Mouse (Mus musculus): Measurements from ENCODE around the gene Cttn.

Cttn gene

DNA sequence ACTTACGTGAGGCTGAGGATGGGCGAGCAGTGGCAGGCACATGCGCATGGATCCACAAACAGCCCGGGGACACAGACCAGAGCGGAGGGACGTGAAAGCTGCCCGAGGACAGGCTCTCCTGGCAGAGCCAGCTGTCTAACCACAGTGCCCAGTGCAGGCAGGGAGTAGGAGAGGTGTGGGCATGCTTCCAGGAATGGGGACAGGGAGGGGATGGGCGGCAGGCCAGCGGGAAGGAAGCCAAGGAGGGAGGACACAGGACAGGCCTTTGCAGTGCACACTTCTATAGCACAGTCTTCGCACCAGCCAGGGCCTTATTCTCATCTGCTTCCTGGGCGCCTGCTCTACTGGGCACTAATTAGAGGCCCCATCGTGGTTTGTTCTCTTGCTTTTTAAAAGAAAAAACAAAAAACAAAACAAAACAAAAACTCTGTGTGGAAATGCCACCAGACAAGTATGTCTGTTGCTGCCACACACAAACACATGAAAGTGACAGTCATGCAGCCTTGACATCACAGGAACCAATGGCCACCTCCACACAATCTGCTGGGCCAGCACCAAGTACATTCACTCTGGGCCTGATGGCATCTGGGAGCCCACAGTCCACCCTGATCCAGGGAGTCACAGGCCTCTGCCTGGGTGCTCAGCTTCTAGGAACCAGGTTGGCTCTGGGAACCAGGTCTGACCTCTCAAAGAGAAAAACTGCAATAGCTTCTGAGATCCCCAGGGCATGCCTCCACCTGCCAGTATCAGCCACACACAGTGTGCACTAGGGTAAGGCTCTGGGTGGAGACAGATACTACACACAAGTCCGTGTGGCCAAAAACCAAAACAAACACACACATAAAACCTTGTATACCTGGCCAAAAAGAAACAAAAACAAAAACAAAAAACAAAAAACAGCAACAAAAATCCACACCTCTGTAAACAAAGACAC lies 20.9 kb downstream of the Cttn start:
- in situ Hi-C loops (cut with MboI): no loop called here

DNA sequence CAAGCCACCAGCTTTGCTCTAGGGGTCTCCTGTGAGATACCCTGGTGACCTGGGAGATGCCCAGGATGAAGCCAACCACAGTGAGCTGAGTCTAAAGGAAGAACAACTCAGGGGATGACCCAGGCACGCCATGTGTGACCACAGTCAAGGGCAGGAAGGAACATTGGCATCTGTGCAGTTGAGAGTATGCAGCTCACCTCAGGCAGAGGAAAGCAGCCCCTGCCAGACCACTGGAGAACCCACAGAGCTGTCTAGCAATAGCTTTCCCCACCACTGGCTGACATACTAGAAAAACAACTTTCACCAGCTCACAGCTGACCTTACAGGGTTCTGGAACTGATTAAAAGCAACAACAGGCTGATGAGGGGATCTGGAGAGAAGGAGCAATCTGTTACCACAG lies 22.6 kb downstream of the Cttn start:
- in situ Hi-C loops (cut with MboI): no loop called here

DNA sequence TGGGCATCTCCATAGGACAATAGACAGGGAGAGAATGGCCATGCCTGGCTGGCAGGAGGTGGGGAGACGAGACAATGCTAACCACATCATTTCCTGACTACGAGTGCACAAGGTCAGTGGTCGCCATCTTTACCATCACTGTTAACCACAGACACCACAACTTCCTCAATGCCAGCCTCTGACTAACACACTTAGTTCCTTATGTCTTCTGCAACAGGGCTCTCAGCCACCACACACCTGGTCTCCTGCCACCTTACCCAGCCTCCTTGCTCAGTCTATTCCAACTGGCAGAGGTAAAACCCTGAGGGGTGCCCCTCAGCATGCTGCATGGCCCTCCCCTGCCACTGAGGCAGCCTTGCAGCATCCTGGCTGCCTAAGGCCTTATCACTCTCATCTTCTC lies 23.7 kb downstream of the Cttn start:
- in situ Hi-C loops (cut with MboI): no loop called here

DNA sequence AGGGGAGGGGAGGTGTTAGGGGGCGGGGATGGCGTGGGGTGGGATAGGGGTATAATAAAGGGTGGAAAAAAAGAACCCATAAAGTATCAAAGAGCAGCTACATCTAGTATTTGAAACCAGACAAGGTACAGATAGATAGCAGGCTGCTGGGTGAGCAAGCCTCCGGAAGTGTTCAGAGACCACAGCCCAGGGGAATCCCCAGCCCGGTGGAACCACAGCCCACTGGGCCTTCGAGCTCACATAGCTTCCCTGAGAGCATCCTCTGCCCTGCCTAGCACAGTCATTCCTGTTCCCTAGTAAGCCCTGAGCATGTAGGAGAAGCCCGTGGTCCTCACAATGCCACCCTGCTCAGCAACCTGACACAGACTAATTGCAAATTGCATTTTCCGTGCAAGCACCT lies 26.0 kb downstream of the Cttn start:
- in situ Hi-C loops (cut with MboI): no loop called here

DNA sequence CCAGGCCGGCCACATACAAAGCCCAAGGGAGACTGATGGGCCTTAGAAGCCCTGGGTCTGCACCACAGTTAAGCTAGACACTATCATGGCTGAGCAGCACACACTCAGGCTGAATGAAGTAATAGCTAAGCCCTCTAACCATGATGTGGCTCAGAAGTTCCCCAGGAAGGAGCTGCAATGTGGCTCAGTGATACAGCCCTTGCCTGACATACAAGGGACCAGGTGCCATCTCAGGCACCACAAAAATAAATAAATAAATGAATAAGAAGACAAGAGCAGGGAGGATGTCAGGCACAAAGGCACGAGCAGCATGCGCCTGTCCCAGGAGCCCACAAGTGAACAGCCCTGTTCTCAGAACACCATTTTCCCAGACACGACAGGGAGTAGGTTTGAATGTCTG lies 28.8 kb downstream of the Cttn start:
- in situ Hi-C loops (cut with MboI): no loop called here

DNA sequence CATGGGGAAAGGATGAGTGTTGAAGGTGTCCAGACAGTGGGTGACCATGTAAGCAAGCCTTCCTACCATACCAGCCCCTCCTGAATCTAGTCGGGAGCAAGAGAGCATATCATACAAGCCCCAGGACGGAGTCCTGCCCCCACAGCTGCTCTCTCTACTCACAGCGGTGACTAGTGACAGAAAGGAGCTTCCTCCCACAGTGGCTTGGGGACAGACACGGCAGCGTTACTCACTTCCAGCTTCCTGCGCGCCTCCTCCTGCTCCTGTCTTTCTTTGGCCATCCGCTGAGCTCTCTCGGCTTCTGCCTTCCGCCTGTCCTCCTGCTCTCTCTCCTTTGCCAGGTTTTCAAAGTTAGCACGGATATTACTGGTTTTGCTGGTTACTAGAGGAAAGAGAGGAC lies 29.3 kb downstream of the Cttn start:
- in situ Hi-C loops (cut with MboI): no loop called here

DNA sequence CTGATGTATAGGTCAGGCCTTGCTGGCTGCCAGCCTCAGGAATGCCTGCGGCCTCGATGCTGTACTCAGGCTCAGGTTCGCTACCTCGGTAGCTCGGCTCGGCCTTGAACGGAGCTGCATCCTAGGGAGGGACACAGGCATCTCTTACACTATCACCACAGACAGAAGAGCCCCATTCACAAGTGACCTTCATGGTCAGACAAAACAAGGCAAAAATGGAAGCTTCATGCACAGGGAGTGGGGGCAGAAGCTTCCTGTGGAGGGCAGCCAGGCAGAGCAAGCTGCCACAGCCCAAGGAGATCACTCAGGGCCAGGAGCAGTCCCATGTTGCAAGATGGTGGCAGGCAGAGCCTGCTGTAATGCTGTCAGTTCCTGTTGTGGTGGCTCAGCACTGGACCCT lies 32.0 kb downstream of the Cttn start:
- in situ Hi-C loops (cut with MboI): no loop called here

DNA sequence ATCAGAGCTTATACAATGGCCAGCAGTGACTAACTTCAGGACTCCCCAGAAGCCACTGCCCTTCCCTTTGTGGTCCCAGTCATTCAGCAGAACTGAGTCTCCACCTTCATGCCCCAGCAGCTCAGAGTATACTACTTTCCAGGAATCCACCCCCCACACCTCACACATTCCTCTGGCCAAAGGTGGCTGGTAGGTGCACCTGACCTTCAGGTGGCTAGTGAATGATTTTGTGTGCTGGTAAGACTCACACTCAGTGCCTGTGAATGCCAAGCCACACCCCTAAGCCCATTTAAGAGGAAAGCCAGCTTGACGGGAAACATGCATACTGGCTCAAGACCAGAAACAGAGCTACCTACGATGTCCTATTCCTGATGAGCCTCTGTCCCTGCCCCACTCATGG lies 37.9 kb downstream of the Cttn start:
- in situ Hi-C loops (cut with MboI): no loop called here

DNA sequence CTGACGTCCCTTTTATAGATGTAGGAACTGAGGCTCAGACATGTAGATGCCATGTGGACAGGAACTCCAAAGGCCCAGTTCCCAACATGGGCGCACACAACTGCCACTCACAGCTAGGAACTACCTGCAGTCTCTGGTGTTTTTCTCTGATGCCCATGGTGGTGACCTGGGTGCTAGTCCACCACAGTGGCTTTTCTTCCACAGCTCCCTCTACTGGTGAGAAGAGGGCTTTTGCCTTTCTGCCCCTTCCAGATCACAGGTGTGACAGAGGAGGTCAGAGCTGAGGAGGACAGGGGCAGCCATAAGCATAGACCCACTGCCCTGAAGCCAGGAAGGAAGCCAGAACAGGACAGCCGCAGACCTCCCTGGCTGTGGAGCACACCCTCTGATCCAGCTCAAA lies 43.3 kb downstream of the Cttn start:
- in situ Hi-C loops (cut with MboI): no loop called here

DNA sequence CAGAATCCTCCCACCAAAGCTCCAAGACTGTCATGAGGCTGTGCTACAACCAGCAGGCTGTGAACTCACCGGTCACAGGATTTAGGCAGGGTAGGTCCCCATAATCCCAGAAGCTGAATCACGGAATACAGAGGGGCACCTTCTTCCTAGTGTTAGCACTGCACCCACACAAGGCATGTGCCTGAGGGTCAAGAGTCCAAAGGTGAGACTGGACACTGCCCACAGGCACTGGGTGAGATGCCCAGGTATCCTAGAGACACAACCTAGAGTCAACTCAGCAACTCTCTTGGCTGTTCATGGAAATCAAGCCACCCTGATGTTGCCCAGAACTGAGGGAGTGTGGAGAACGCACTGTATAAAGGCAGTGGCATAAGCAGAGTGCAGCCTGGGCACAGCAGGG lies 44.2 kb downstream of the Cttn start:
- in situ Hi-C loops (cut with MboI): no loop called here

DNA sequence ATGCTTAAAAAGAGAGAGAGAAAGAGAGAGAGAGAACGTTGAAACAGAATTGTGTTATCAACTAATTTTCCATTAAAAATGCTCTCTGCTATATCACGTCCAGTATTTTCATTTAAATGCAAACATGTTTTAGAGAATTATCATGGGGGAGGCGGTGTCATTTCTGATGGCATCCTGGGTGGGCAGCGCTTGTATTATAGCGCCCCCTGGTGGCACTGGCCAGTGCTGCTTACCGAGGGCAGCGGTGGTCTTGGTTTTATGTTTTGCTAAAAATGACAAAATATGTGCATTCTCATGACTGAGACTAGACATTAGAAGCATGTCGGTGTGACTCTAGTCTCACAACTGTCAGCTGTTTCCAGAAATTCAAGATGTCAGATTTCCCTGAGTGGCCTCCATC lies 44.9 kb downstream of the Cttn start:
- in situ Hi-C loops (cut with MboI): no loop called here

DNA sequence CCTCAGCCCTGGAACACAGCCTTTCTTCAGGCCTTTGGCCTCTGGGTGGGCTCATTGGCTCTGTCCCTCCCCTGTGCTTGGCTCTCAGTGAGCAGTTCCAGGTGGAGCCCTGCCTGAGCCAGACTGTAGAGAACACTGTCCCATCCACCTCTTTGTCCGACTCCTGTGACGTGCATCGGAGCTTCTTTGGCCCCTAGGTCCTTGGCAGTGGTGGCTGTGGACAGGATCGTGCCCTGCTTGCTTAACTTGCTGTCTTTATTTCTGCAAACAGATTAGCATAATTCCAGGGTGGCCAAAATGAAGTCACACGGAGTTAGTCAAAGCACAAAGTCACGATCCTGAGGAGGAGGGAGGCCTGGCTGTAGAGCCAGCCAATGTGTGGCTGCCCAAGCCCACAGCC lies 49.3 kb downstream of the Cttn start:
- in situ Hi-C loops (cut with MboI): no loop called here

DNA sequence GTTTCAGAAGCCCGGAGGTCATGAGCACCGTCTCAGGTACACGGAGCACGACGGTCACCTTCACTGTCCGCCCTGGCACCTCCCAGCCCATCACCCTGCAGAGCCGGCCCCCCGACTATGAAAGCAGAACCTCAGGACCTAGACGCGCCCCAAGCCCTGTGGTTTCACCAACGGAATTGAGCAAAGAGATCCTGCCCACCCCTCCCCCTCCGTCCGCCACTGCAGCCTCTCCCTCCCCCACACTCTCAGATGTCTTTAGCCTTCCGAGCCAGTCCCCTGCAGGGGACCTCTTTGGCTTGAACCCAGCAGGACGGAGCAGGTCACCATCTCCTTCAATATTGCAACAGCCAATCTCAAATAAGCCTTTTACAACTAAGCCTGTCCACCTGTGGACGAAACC lies 50.3 kb downstream of the Cttn start:
- in situ Hi-C loops (cut with MboI): no loop called here

DNA sequence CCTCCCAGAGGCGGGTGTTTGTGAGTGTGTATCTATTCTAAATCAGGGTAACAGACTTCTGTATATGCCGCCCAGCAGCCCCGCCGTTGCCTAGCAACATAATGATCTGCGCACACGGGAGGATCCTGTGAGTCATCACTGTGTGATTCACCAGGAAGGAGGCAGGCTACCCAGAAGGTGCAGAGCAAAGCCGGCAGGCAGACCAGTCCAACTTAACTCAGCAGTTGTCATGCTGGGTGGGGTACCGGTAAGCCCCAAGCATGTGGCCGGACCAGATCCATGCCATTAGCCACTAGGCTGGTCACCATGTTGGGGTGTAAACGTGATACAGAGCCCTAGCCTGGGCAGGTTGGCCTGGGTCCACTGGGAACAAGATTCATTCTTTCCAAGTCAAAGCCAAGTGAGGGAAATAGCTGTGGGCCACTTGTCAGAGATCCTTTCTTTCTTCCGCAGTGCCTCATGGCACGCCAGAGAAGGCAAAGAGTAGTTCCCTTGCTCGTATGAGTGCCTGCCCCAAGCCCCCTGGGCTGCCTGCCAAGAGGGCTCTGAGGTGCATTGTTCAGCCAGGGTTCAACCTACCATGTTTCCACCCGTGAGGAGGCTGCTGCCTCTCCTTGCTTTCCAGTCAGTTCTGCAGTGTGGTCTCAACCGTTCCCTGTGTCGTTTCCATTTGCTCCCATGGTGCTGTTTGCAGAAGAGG lies 53.0 kb downstream of the Cttn start:
- in situ Hi-C loops (cut with MboI): no loop called here

DNA sequence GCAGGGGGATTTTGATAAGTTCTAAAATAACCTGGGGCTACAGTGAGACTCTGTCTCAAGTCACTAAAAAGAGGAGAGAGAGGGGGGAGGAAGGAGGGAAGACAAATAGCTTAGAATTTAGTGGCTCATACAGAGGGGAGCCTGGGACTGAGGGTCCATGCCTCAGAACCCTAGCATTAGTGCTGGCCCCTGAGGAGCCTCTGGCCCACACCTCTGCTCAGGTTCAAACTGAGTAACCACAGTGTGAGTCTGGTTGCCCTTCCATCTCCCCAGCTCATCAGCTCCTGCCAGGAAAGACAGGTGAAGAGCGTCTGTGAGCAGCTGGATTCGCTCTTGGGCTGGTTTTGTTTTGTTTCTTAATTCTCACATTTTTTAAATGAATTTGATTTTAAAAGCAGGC lies 53.6 kb downstream of the Cttn start:
- in situ Hi-C loops (cut with MboI): no loop called here

DNA sequence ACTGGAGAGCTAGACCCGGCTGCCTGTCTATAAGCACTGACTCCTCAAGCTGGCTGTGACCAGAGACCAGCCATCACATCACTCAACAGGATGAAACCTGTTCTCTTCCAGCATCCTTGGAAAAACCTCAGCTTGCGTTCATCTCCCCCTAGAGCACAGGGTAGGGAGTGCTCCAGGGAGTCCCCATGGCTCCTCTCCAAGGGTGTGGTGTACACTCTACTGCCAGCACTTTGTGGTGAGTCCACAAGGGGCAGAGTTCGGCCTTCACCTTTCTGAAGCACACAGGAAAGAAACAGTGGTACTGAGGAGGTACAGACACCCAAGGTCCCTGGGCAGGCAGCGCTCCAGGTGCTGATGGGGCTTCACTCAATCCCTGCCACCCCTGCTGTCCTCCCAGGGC lies 55.0 kb downstream of the Cttn start:
- in situ Hi-C loops (cut with MboI): no loop called here

DNA sequence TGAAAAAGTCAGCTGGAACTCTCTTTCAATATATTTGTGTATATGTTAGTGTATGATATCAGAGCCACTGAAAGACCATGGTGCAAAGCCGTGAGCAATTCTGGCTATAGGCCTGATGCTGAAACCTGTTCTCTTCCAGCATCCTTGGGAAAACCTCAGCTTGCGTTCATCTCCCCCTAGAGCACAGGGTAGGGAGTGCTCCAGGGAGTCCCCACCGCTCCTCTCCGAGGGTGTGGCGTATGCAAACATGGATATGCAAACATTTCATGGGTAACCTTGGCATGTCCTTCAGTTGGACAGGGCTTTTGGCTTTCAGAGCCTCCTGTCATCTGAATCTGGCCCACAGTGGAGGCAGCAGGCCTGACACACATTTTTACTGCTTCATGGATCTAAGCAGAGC lies 56.2 kb downstream of the Cttn start:
- in situ Hi-C loops (cut with MboI): no loop called here

DNA sequence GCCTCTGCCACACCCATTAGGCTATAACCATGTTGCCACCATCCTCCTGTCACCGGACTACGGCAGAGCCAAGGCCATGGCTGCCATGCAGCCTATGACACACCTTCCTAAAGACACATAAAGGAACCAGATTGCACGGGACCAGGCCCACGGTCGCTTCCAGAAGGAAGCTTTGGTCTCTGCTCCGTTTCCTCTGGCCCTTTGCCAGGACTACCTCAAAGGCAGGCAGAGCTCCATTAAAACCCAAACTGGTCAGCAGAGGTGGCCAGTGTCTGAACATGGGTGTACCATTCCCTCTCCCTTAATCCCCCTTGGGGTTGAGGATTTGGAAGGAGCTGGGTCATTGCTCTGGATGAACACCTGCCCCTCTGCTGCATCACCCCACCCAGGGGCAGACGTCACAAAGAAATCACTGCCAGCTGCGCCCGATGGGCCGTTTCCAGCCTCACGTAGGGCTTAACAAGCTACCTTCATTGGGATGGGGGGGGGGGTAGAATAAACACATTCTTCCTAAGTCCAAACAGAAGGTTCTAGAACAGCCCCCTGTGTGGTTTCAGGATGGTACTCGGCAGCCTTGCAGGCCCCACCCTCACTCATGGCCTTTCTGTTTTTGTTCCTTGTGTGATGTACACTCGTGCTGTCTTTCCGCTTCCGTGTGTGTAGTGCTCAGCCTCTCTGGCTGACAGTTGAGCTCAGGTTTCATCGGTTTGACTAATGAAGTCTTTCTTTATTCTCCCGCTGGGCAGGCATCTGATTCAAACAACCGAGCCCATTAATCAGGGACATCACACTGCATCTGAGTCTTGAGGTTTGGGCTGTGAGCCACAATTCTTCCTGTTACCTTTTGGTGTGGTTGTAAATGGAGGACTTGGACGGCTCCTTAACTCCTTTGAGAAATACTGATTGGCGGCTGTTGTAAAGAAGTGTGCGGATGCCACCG lies 58.6 kb downstream of the Cttn start:
- in situ Hi-C loops (cut with MboI): no loop called here

DNA sequence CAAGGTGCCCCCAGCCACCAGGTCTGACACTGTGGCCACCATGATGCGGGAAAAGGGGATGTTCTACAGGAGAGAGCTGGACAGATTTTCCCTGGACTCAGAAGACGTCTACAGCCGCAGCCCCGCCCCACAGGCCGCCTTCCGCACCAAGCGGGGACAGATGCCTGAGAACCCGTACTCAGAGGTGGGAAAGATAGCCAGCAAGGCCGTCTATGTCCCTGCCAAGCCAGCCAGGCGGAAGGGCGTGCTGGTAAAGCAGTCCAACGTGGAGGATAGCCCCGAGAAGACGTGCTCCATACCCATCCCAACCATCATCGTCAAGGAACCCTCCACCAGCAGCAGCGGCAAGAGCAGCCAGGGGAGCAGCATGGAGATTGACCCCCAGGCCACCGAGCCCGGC lies 61.1 kb downstream of the Cttn start:
- in situ Hi-C loops (cut with MboI): no loop called here

DNA sequence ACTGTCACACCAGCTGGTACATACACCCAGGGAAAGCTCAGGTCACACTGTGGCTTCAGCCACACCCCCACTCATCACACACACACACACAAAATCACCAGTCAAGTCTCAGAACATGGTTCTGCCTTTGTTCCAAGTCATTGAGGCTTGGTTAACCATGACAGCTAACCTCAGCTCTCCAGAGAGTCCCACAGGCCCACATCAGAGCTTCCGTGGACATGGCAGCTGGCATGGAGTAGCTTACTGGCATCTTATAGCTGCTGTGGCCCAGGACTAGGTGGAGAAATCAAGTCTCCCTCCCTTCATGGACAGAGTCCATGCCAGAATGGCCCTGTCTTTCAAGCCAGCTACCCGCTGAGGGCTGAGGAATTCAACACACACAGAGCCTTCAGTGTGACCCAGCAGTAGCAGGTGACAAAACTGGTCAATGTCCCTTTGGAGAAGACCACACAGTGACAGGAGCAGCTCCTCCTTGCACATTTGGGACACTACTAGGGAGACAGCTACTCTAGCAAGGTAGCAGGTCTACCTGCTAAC lies 62.3 kb downstream of the Cttn start:
- in situ Hi-C loops (cut with MboI): no loop called here

DNA sequence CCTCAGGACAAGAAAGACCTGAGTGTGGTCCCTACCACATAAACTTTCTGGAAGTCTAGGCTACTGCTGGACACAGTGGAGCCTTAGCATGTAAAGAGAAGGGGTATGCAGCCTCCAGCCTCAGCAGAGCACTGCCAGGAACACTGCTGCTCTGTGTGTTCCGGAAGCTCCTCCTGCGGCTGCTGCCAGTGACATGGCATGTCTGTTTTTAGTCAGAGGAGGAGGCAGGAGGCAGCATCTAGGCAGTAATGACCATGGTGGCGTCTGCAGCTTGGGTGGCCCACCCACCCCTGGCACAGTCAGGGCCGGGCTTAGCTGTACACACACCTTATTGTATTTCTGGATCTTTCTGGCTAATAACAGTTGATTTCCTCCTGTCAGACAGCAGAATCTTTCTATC lies 63.1 kb downstream of the Cttn start:
- in situ Hi-C loops (cut with MboI): no loop called here

DNA sequence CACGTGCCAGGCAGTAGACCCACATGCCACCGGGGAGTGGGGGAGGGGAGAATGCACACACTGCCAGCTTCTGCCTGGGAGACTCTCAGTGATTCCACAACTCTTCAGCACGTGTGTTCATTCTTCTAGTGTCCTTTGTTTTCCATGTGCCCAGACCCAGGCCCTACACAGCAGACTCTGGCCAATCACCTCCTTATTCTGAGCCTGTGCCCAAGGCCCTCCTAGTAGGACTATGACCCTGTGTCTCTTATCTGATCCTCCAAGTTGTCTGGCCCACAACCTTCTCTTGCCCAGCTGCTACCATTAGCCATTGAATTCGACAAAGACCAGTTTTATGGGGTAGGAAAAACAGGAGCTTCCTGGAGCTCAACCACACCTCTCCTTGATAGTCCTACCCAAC lies 68.3 kb downstream of the Cttn start:
- in situ Hi-C loops (cut with MboI): no loop called here
